Mouse (Mus musculus): ENCODE results near the gene Ctf2. TPM values are rescaled to one million over a fixed set of nuclear protein-coding genes. Genes with fewer than 3 reads are reported as not detected.

Ctf2 gene
- total and polyA plus RNA-seq, 3 experiments, result 0.36 TPM; not detected in 2

DNA sequence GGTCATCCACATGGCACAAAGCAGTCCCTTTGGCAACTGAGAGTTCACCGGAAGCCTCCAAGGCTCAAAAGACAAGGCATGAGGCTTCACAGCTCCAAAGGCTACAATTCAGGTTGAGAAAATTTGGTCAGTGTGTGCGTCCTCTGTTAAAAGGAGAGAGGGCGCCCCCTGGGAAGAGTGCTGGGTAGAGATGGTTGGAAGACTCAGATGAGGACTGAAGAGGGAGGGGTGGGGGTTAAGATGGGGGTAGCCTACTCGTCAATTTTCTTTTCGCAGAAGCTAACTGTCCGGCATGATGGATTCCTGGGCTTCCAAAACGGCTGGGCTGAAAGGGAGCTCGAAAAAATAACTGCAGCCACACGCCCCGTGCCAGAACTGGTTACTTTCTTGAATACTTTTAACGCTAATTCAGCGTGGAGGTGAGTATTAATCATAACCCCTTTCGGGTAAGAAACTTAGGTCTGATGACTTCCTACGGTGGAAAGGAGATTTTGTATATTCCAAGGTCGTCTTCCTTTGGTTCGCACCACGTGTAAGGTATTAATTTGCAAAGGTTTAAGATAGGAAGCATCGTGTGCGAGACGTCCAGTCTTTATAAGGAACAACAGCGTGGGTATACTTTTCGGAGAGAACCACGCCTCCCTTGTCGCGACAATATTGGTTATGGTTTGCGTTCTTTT is 12.5 kb upstream of the Ctf2 start, which contains the start of gene Fbxl19 (continued):
- TF ChIP-seq ZKSCAN1 (IDR thresholded peaks at IDR 0.05; ENCODE audit: borderline replicate concordance, low read depth, low read length) (no peak), IRF4 (IDR thresholded peaks at IDR 0.05; ENCODE audit: low read depth, low read length) (peak; percentile 49; the same call in 1 of the 2 replicates), MYC (IDR thresholded peaks at IDR 0.05; ENCODE audit: low read depth, low read length) (peak; percentile 70), KAT2A (IDR thresholded peaks at IDR 0.05; ENCODE audit: insufficient replicate concordance, low read length) (no peak), EP300 (IDR thresholded peaks at IDR 0.05; ENCODE audit: low read length) (no peak), MXI1 (IDR thresholded peaks at IDR 0.05; ENCODE audit: low read depth, low read length) (peak; percentile 56), TCF12 (IDR thresholded peaks at IDR 0.05; ENCODE audit: low read depth, low read length) (no peak), RAD21 (IDR thresholded peaks at IDR 0.05; ENCODE audit: low read depth, low read length) (peak; percentile 56), ZC3H11A (IDR thresholded peaks at IDR 0.05; ENCODE audit: low read depth, low read length) (peak; percentile 32; the same call in 1 of the 2 replicates), HCFC1 (IDR thresholded peaks at IDR 0.05; ENCODE audit: low read depth, low read length) (peak; percentile 54), USF2 (conservative IDR thresholded peaks at IDR 0.05; ENCODE audit: low read depth, low read length) (no peak)

- H3K4me1 ChIP-seq (ENCODE audit: control insufficient read depth in 1 of 2, insufficient read depth in 2 of 2), result no peaks in the 10 kb centered on the region
- DNase-seq (ENCODE audit: extremely low read depth), result no peak
- H3K9me3 ChIP-seq (replicated peaks; ENCODE audit: low read length), result peaks cover 4% of the 10 kb centered on the region
- H3K4me2 ChIP-seq (ENCODE audit: insufficient read depth, low read depth, poor library complexity, severe bottlenecking), result no peak overlapping the region
- no peaks in the 10 kb centered on the region for H3K79me2 ChIP-seq (replicated peaks; ENCODE audit: control insufficient read depth, extremely low read depth, insufficient read depth, poor library complexity, severe bottlenecking)
- H3K36me3 ChIP-seq (replicated peaks in 1 of 2; ENCODE audit: control insufficient read depth in 1 of 2, insufficient read depth in 1 of 2, low read length in 1 of 2), result no peaks in the 10 kb centered on the region
- peaks cover 2% of the 10 kb centered on the region for H3K27me3 ChIP-seq (replicated peaks)
- TF ChIP-seq ZMIZ1 (IDR thresholded peaks at IDR 0.05; ENCODE audit: low read depth, low read length), result no peak
- no peak for TF ChIP-seq MXI1 (IDR thresholded peaks at IDR 0.05; ENCODE audit: low read depth, low read length)
- TF ChIP-seq CTCF (conservative IDR thresholded peaks at IDR 0.05 in 1 of 2, IDR thresholded peaks at IDR 0.05 in 1 of 2; ENCODE audit: low read depth in 2 of 2, low read length in 2 of 2), result no peak
- no peak for TF ChIP-seq KAT2A (IDR thresholded peaks at IDR 0.05; ENCODE audit: insufficient replicate concordance, low read length)
- no peak for TF ChIP-seq ETS1 (conservative IDR thresholded peaks at IDR 0.05; ENCODE audit: low read depth, low read length)
- no peak for TF ChIP-seq RCOR1 (conservative IDR thresholded peaks at IDR 0.05; ENCODE audit: low read depth, low read length)
- TF ChIP-seq SIN3A (IDR thresholded peaks at IDR 0.05; ENCODE audit: low read length), result no peak
- no peak for TF ChIP-seq ZC3H11A (IDR thresholded peaks at IDR 0.05; ENCODE audit: low read depth, low read length)
- no peak for TF ChIP-seq HCFC1 (IDR thresholded peaks at IDR 0.05; ENCODE audit: low read depth, low read length)
- no peak for TF ChIP-seq USF1 (IDR thresholded peaks at IDR 0.05; ENCODE audit: low read depth, low read length)
- no peak for TF ChIP-seq RAD21 (IDR thresholded peaks at IDR 0.05; ENCODE audit: low read depth, low read length)
- dilution Hi-C loops (cut with MboI; ENCODE audit: extremely low pct_ligation_motif_present, extremely low pct_unique_long_range_greater_than_20kb, low sequenced_read_pairs) (no loop called here), in situ Hi-C loops (cut with MboI; ENCODE audit: low pct_ligation_motif_present, low pct_unique_long_range_greater_than_20kb, low sequenced_read_pairs) (no loop called here)
- no peak overlapping the region for H3K4me3 ChIP-seq (replicated peaks in 1 of 3; ENCODE audit: low read depth in 2 of 3, low read length in 2 of 3, poor library complexity in 1 of 3)
- no peak overlapping the region for H3K9ac ChIP-seq (ENCODE audit: insufficient read depth, low read depth)
- no peak overlapping the region for H3K27ac ChIP-seq (ENCODE audit: insufficient read depth, low read depth)
Observed at GRCm38 (mm10) chr7:127730170-127730569, 1.8 kb downstream of the Ctf2 start.

All from CH12.LX (cell line).